Mouse (Mus musculus) brain, embryonic 18.5 days (tissue): Measurements from ENCODE around the gene Dusp1.

Experiments
- DNase-seq: peaks from one replicate; pipeline ENCODE4 v3.0.0-alpha.2; 2012; ENCODE audit warnings: low read depth, low spot score

Dusp1 gene

GRCm38 (mm10) chr17:26524801-26525200, 37.1 kb downstream of the Dusp1 start:
- no peak for DNase-seq

DNA sequence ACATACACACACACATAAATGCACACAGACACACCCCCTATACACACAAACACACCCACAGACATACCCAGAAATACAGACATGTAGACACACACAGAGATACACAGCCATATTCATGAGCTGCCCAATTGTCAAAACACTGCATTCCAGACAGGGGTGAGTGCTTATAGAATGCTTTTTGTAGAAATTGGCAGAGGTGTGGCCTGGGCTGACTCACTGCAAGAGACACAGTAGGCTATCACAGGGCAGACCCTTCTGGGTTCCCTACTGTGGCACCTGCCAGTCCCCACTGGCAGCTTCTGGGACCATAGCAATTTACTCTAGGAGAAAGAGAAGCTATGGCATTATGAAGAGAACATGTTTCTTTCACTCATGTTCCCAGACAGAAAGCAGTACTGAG, 37.6 kb downstream of the Dusp1 start:
- no peak for DNase-seq

GRCm38 (mm10) chr17:26522711-26523110, 39.2 kb downstream of the Dusp1 start:
- no peak for DNase-seq

- no peak for DNase-seq
These were observed 43.6 kb downstream of the Dusp1 start for GRCm38 (mm10) chr17:26518306-26518705.

DNA sequence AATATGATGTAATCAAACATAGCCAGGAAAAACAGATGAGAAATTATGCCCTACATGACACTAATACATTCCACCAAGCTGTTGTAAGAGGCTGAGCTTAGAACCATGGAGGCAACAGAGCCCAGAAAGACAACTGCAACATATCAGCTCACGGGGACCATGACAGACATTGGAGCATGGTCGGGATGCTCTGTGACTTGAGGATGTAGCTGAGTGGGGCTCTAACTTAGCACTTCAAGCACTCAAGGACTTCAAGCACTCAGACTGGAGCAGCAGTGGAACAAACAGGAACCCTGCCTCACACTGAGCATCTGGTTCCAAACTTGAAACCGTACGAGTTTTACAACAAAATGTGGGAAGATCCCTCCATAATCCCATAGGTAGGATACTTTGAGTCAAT, 46.3 kb downstream of the Dusp1 start:
- DNase-seq = no peak

DNA sequence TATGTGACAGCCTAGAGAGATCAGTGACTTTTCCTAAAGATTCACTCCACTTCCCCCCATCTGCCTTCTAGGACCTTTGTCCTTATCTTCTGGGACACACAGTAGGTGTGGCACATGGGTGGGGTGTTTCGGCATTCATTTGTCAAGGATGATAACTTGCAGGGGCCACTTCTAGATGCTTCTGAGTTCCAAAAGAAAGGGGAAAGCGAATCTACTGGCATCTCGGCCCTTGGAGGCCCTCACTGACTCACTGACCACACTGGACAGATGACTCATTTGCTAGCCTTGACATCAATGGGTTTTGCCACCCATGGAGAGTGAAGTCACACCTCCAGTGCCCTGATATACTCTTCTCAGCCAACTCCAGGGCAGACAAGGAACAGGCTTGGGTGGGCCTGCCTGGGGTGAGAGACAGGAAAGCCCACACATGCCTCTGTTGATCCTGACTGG, 47.3 kb downstream of the Dusp1 start:
- DNase-seq = no peak

DNA sequence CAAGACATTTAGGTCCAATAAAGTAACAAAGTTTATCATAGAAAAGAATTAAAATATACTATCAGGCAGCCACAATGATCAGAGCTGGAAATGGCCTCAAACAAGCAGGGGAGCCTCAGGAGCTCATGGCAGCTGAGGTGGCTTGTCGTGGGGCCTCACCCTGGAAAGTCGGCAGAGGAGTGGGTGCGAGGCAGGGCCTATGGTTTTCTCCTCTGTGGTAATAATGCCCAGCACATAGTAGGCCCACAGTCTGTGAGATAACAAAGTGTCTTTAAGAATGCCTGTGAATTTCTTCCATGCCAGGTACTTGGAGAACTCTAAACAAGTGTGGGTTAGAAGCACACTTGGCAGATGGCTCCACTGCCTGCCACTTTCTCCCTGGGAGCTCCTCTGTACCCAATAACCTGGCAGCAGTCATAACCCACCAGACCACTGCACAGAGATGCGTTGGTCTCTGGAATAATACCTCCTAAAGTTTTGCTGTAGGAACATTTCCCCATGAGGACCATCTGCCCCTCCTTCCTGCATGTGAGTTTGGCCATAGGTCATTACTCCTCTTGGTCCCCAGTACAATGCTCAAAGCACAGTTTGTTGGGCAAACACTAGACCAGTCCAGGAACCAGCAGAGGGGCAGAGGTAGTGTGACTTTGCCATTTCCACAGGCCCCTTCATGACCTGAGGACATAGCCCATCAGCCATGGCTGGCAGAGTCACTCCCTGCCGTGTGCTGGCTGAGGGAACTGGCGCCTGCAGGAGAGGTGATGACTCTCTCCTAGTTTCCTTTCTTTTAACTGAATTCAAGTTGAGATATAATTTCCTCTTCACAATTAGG, 48.3 kb downstream of the Dusp1 start:
- no peak for DNase-seq

DNA sequence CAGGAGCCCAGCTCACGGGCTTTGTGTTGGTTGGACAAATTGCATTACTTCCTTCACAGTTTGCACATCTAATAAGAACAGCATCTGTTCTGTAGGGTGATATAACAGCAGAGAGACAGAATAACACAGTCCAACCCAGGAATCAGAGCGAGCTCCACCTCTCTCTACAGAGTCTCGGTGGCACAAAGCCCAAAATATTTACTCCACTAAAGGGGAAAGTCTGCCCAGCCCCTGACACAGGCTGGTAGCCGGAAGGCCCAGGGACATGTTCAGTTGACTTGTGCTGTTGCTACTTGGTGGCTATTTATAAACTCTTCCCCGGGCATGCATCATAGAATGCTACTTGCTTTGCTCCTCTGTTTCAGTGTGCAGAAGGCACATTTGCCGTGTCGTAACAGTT, 49.0 kb downstream of the Dusp1 start:
- DNase-seq = no peak

DNA sequence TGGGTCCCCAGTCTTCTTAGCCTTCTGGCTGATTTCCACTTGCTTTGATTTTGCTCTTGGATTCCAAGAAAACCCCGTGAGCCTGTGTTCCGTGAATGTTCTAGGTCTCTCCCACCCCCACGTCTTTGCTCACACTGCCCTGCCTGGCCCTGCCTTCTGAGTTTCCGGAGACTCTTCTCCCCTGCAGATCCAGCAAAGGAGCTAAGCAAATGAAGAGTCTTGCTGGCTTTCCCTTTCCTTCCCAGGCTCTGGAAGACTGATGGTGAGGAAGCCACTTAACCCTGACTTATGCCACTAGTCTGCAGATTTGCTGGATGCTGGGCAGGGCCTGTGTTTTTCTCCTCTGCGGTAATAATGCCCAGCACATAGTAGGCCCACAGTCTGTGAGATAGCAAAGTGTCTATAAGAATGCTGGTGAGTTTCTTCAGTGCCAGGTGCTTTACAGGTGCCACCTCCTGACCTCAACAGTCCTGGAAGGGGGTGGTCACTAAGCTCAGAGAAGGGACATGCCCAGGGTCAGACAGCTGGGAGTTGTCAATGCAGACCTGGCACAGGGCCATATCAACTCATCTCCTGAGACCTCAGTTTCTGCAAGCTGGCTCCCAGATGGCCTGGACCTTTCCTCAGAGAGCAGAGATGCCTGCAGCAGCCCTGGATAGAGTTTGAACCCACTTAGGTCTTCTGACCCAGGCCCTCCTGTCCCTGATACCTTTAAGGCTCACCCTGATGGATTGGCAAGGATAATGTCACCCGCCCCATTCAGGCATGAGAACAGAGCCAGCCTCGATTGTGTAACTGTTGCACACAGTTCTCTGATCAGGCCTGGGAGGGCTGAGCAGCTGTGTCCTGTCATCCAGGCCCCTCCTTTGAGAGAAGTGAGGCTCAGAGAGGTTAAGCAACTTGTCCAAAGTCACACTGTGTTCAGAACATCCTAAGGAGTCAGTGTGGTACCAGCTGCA, 49.8 kb downstream of the Dusp1 start:
- no peak for DNase-seq

- DNase-seq = no peak
These were observed 50.7 kb downstream of the Dusp1 start for GRCm38 (mm10) chr17:26511256-26511655.

DNA sequence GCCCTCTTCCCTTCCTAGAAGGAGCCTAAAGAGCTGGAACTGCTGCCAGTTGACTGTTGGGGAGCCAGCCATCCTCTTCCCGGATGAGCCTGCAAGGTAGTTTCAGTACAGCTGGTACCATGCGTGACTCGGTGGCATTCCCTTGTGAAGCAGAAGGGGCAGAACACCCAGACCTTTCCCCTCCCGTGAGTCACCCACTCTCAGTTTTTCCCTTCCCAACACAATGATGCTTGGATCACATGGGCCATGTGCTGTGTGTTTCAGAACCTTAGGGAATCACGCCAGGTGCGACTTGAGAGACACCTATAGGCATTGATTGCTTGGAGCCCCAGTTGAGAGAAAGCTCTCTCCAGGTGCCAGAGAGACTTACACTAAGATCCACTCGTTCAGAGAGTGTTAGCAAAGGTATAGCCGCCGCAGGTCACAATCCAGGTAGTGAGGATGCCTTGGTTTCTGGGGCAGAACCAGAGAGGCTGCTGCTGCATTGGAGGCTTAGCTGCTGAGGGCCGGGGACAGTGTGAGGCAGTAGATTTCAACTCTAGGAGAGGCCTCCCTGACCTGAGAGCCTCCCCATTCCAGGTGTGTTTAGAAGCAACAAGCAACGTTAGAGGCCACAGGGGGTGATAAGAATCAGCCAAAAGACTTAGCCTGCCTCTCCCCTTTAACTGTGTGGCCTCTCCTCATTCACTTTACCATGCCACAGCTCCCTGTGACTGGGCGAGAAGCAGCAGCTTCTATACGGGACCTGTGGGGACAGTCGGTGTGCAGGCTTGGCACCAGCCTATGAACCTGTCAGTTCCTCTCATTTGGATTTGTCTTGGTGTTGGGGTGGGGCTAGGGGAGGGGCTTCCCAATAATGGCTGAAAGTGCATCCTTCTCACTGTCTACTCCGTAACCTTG, 51.5 kb downstream of the Dusp1 start:
- DNase-seq = no peak

GRCm38 (mm10) chr17:26508961-26509771, 52.8 kb downstream of the Dusp1 start:
- DNase-seq = no peak

DNA sequence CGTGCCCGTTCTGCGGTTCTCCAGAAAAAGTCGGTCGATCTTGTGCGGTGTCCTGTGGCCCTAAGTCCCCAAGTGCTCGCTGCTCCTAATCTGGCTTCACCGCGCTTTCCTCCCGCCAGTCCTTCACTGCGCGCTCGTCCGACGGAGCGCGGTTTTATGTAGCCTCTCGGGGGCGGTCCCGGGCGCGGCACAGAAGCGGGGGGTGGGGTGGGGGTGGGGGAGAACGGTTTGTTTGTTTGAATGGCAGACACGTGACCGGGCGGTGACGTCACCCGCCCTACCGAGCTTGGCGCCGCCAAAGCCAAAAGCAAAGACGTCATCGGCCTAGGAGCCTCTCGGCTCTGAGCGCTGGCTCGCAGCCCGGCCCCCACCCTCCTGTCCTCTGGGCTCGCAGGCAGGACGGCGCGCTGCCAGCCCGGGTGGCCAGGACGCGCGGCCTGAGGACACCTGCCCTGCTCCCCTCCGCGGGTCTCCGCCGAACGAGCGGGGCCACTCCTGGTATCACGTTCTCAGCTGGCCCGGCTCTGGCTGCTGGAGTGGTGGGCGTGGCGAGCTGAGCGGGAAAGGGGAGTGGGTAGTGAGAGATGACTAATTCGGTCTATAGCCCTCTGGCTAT, 53.5 kb downstream of the Dusp1 start:
- DNase-seq = peak; percentile 92

DNA sequence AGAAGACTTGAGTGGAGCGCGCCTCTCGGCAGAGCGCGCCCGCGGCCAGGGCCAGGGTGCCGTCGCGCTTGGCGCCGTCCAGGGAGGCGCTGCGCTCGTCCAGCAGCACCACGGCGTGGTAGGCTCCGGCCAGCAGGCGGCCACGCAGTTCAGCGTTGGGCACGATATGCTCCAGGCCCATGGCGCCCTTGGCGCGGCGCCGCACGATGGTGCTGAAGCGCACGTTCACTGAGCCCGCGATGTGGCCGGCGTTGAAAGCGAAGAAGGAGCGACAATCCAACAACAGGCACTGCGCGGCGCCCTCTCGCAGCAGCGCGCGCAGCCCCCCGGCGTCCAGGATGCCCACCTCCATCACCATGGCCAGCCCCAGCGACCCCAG, 54.0 kb downstream of the Dusp1 start:
- DNase-seq = no peak

- DNase-seq = no peak
These were observed 54.7 kb downstream of the Dusp1 start for GRCm38 (mm10) chr17:26506997-26507871.

GRCm38 (mm10) chr17:26506031-26506641, 55.8 kb downstream of the Dusp1 start:
- DNase-seq = no peak

GRCm38 (mm10) chr17:26505181-26505581, 56.7 kb downstream of the Dusp1 start:
- no peak for DNase-seq

DNA sequence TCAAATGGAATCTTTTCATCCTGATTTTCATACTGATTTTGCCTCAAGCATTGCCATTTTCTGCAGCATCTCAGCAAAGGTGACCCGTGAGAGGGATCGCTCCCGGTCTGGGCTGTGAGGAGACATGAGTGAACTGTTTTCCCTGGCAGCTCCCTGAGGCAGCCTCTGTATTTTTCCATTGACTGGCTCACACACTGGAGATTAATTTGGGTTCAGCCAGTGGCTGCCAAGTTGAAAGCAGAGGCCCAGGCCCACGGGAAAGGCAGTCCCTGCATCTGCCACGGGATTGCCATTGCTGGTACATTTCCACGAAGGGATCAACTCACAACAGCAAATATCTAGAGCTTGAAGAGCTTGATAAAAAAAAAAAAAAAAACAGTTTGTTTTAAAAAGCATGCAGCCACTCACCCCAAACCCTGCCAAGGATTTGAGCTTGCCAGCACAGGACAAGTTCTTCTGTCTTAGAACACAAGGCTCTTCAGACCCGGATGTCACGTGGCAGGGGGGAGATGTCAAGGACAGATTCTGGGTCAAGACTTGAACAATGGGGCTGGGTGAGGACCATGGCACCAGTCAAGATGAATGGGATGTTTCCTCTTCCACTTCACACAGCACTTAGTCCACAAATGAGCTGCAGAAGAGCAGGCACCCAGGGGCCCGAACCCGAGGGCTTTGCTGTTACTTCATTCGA, 57.8 kb downstream of the Dusp1 start:
- no peak for DNase-seq
